Mouse (Mus musculus): ENCODE measurements around the gene Unc13d.
"Not testable (repeated sequence)": the region's sequence is repeated elsewhere in the genome, so short reads cannot be mapped to it uniquely, and the experiment has no call there.

The Unc13d gene

DNA sequence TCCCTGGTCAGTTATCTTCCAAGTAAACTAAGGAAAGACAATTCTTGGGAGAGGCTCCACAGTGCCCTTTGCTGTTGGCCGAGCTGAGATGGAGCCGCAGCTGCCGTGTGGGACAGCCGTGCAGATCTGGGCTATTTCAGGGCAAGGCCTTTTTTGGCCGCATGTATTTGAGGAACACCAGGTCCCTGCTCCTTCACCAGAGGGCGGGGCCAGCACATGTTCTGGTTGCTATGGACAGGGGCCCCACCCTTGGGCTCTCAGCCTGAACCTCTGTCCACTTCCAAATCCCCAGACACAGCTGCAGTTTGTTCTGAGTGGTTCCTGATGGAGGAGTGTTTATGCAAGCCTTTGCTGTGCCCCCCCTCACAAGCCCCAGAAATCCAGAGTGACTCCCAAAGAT is 22.6 kb upstream of the Unc13d start:
- DNase-seq (ENCODE audit: low spot score): no peak

DNA sequence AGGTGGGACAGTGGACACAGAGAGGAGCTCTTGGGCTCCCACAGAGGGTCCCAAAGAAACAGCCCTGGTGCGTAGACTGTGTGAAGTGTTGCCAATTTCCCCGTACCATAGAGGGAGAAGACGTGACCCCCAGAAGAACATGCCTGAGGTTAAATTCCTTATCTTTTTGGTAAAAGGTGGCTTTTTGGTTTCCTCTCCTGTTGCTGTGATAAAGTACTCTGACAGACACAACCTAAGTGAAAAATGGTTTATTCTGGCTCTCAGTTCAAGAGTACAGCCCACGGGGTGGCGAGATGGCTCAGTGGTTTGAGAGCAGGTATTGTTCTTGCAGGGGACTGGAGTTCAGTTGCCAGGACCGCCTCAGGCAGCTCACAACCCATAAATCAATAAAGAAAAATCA is 21.7 kb upstream of the Unc13d start:
- DNase-seq (ENCODE audit: low spot score): no peak

- DNase-seq (ENCODE audit: low spot score): no peak
Measured at GRCm38 (mm10) chr11:116098711-116099460, 21.1 kb upstream of the Unc13d start.

GRCm38 (mm10) chr11:116096213-116097108 is 18.7 kb upstream of the Unc13d start:
- DNase-seq (ENCODE audit: low spot score): no peak

DNA sequence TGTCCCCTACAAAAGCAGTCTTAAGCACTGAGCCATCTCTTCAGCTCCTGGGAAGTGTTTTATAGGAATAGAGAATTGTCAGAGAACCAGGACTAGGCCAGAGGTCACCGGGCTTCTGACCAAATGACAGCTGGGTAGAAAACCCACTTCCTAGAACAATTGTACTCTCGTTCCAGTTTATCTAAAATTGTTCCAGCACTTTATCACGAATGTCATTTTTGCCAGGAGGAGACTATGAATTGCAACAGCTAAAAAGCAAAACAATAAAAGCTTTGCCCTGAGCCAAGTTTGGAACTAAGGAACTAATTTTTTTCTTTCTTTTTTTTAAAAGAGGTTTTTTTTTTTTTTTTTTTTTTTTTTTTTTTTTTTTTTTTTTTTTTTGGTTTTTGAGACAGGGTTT is 17.8 kb upstream of the Unc13d start:
- DNase-seq (ENCODE audit: low spot score): no peak

GRCm38 (mm10) chr11:116093771-116094565 is 16.2 kb upstream of the Unc13d start:
- no peak for DNase-seq (ENCODE audit: low spot score)

GRCm38 (mm10) chr11:116092959-116093358 is 15.2 kb upstream of the Unc13d start:
- not testable (repeated sequence) for DNase-seq (ENCODE audit: low spot score)

DNA sequence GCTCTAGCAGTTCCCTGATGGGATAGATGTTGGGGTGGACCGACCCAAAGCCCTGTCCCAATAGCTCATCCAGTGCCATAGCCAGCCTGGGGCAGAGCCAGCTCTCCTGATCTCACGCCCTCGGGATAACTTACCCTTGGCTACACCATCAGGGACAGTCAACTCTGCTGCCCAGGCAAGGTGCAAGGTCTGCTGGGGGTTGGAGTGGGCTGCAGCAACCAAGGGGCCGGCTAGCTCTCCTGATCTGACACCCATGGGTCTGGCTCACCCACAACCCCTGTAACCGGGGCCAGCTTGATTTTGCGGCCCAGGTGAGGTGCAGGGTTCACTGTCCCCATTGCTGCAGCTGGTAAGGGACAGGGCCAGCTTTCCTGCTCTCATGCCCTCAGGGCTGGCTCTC is 13.8 kb upstream of the Unc13d start:
- no peak for DNase-seq (ENCODE audit: low spot score)

GRCm38 (mm10) chr11:116089545-116089944 is 11.8 kb upstream of the Unc13d start:
- DNase-seq (ENCODE audit: low spot score): no peak

GRCm38 (mm10) chr11:116088741-116089394 is 11.1 kb upstream of the Unc13d start:
- no peak for DNase-seq (ENCODE audit: low spot score)

GRCm38 (mm10) chr11:116088188-116088587 is 10.4 kb upstream of the Unc13d start:
- DNase-seq (ENCODE audit: low spot score): no peak

GRCm38 (mm10) chr11:116087194-116088130 is 9.7 kb upstream of the Unc13d start:
- DNase-seq (ENCODE audit: low spot score): no peak

GRCm38 (mm10) chr11:116086258-116087193 is 8.8 kb upstream of the Unc13d start, which contains the start of gene Wbp2:
Gene Wbp2 (minus strand): TSS chr11:116086995.
- peak; percentile 99 for DNase-seq (ENCODE audit: low spot score)

DNA sequence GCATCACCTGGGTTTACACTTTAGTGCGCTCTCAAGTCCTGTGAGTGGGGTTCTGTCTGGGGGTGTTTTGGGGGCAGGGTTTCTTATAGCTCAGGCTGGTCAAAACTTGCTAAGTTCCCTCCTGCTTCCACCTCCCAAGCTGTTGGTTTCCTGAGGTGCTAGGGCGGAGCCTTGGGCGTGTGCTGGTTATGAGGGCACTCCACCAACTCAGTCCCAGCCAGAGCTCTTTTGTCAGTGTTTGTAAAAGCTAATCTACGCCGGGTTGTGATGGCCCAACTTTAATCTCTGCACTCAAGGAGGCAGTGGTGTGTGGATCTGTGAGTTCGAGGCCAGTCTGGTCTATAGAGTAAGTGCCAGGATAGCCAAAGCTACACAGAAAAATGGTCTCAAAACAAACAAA is 6.4 kb upstream of the Unc13d start:
- no peak for DNase-seq (ENCODE audit: low spot score)

GRCm38 (mm10) chr11:116083096-116083672 is 5.4 kb upstream of the Unc13d start:
- DNase-seq (ENCODE audit: low spot score): no peak

DNA sequence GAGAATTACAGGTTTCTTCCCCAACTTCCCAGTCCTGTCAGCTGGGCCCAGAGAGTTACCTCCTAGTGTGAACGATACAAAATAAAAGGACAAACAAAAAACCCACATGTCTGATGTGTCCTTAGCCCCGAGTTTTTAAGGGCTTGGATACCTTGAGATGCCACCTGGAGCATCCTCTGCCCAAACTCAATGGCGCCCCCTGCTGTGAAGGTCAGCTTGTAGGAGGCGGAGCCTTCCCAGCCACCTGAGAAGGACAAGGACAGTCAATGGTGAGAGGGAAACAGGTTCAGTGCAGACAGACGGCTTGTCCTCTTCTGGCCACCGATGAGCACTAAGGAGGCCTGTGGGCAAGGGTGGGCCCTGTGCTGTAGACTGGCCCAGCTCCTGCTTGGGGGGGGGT is 3.3 kb upstream of the Unc13d start:
- no peak for DNase-seq (ENCODE audit: low spot score)

GRCm38 (mm10) chr11:116079511-116079910 is 1.8 kb upstream of the Unc13d start:
- DNase-seq (ENCODE audit: low spot score): peak; percentile 61

GRCm38 (mm10) chr11:116078676-116079320 is 1.0 kb upstream of the Unc13d start:
- DNase-seq (ENCODE audit: low spot score): no peak

DNA sequence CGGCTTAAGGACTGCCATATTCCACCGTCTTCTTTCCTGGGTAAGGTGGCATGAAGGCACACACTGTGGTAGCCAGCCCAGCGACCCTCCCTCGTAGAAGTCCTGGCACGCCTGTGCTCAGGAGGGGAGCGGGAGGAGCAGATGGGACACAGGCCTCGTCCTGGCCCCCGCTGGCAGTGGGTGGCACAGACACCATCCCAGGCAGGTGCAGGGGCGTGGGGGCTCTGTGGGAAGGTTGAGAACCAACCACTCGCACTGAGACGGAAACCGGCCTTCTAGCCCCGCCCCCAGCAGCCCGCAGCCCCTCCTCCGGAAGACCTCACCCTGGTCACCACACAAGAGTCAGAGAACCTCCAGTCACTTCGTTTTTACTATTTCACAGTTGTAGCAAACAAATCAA is 460 bp upstream of the Unc13d start:
- DNase-seq (ENCODE audit: low spot score): no peak

All from layer of hippocampus, adult 9-10 months (tissue).